Mouse (Mus musculus): ENCODE measurements around the gene Lima1. TPM values are rescaled to one million over a fixed set of nuclear protein-coding genes. Genes with fewer than 3 reads are reported as not detected.

Gene Lima1
- polyA plus RNA-seq, 1 experiment from 2014 or later, result 37.5 TPM

- 83% methylated on average over 3 of the region's 3 CpGs for WGBS
- no peaks in the 10 kb centered on the region for H3K4me1 ChIP-seq
- H3K4me3 ChIP-seq, result no peak overlapping the region
- H3K9ac ChIP-seq, result no peak overlapping the region
- 0 out of 2 replicates have a peak, but pooled peaks cover 4% of the 10 kb centered on the region for H3K9me3 ChIP-seq (replicated peaks)
- ATAC-seq, result no peak
- no peak overlapping the region; the same call in 1 of the 2 replicates for H3K27ac ChIP-seq
- H3K4me2 ChIP-seq, result no peak overlapping the region
- no peaks in the 10 kb centered on the region for H3K27me3 ChIP-seq
- H3K36me3 ChIP-seq (ENCODE audit: poor library complexity, severe bottlenecking), result peaks cover 9% of the 10 kb centered on the region
Measured at GRCm38 (mm10) chr15:99754204-99754603, 121.1 kb downstream of the Lima1 start.

- H3K27me3 ChIP-seq, result no peaks in the 10 kb centered on the region
- no peak overlapping the region for H3K27ac ChIP-seq
- no peaks in the 10 kb centered on the region for H3K4me1 ChIP-seq
- WGBS, result 97% methylated on average over 4 of the region's 4 CpGs
- H3K9me3 ChIP-seq (replicated peaks), result no peaks in the 10 kb centered on the region
- peaks cover 85% of the 10 kb centered on the region for H3K36me3 ChIP-seq (ENCODE audit: poor library complexity, severe bottlenecking)
- H3K9ac ChIP-seq, result no peak overlapping the region
- no peak for ATAC-seq
- H3K4me2 ChIP-seq, result no peak overlapping the region
- no peak overlapping the region for H3K4me3 ChIP-seq
Measured at GRCm38 (mm10) chr15:99740229-99740628, 135.0 kb downstream of the Lima1 start.

- Histone ChIP-seq H3K36me3 (ENCODE audit: poor library complexity, severe bottlenecking) (peaks cover 88% of the 10 kb centered on the region), H3K4me3 (no peak overlapping the region), H3K9ac (no peak overlapping the region), H3K27ac (no peak overlapping the region), H3K9me3 (replicated peaks) (no peaks in the 10 kb centered on the region), H3K4me1 (no peaks in the 10 kb centered on the region), H3K4me2 (no peak overlapping the region), H3K27me3 (no peaks in the 10 kb centered on the region)
- 91% methylated on average over 11 of the region's 11 CpGs for WGBS
- no peak for ATAC-seq
Measured at GRCm38 (mm10) chr15:99736675-99737074, 138.6 kb downstream of the Lima1 start.

- Histone ChIP-seq H3K27me3 (no peaks in the 10 kb centered on the region), H3K9ac (no peak overlapping the region), H3K36me3 (ENCODE audit: poor library complexity, severe bottlenecking) (peaks cover 79% of the 10 kb centered on the region), H3K4me2 (no peak overlapping the region), H3K4me1 (no peaks in the 10 kb centered on the region), H3K9me3 (replicated peaks) (no peaks in the 10 kb centered on the region), H3K27ac (no peak overlapping the region), H3K4me3 (no peak overlapping the region)
- 87% methylated on average over 2 of the region's 2 CpGs for WGBS
- no peak for ATAC-seq
Measured at GRCm38 (mm10) chr15:99735631-99736030, 139.6 kb downstream of the Lima1 start.

- no peak overlapping the region for H3K9ac ChIP-seq
- no peak for ATAC-seq
- 95% methylated on average over 5 of the region's 5 CpGs for WGBS
- H3K4me3 ChIP-seq, result no peak overlapping the region
- H3K27ac ChIP-seq, result no peak overlapping the region
- H3K4me2 ChIP-seq, result no peak overlapping the region
- H3K9me3 ChIP-seq (replicated peaks), result no peaks in the 10 kb centered on the region
- no peaks in the 10 kb centered on the region for H3K4me1 ChIP-seq
- H3K27me3 ChIP-seq, result no peaks in the 10 kb centered on the region
- peaks cover 78% of the 10 kb centered on the region for H3K36me3 ChIP-seq (ENCODE audit: poor library complexity, severe bottlenecking)
Measured at GRCm38 (mm10) chr15:99733186-99733585, 142.1 kb downstream of the Lima1 start.

- Histone ChIP-seq H3K9ac (no peak overlapping the region), H3K4me3 (no peak overlapping the region), H3K9me3 (replicated peaks) (no peaks in the 10 kb centered on the region), H3K27me3 (no peaks in the 10 kb centered on the region), H3K4me2 (no peak overlapping the region), H3K27ac (no peak overlapping the region), H3K36me3 (ENCODE audit: poor library complexity, severe bottlenecking) (peaks cover 71% of the 10 kb centered on the region), H3K4me1 (peaks cover 4% of the 10 kb centered on the region)
- 93% methylated on average over 3 of the region's 3 CpGs for WGBS
- ATAC-seq, result no peak
Measured at GRCm38 (mm10) chr15:99731678-99732077, 143.6 kb downstream of the Lima1 start.

- 96% methylated on average over 2 of the region's 2 CpGs for WGBS
Measured at GRCm38 (mm10) chr15:99731167-99731566, 144.1 kb downstream of the Lima1 start.

GRCm38 (mm10) chr15:99729056-99729783 is 146.0 kb downstream of the Lima1 start:
- H3K36me3 ChIP-seq (ENCODE audit: poor library complexity, severe bottlenecking), result peaks cover 49% of the 10 kb centered on the region
- H3K4me1 ChIP-seq, result peaks cover 21% of the 10 kb centered on the region
- H3K4me3 ChIP-seq, result no peak overlapping the region
- ATAC-seq, result no peak
- H3K4me2 ChIP-seq, result no peak overlapping the region
- H3K9ac ChIP-seq, result no peak overlapping the region
- no peaks in the 10 kb centered on the region for H3K9me3 ChIP-seq (replicated peaks)
- WGBS, result 94% methylated on average over 3 of the region's 4 CpGs
- no peaks in the 10 kb centered on the region for H3K27me3 ChIP-seq
- H3K27ac ChIP-seq, result no peak overlapping the region

More at GRCm38 (mm10) chr15:99731167-99731566, 144.1 kb downstream of the Lima1 start:
- H3K27me3 ChIP-seq, result no peaks in the 10 kb centered on the region
- H3K4me3 ChIP-seq, result no peak overlapping the region
- H3K4me2 ChIP-seq, result no peak overlapping the region
- no peak for ATAC-seq
- H3K4me1 ChIP-seq, result peaks cover 9% of the 10 kb centered on the region
- H3K36me3 ChIP-seq (ENCODE audit: poor library complexity, severe bottlenecking), result peaks cover 66% of the 10 kb centered on the region
- H3K9ac ChIP-seq, result no peak overlapping the region
- no peaks in the 10 kb centered on the region for H3K9me3 ChIP-seq (replicated peaks)
- no peak overlapping the region for H3K27ac ChIP-seq

Other genes with a start within 250 kb of the Lima1 start
- 182 and 189 TPM in 2 replicates for gene Racgap1, start 223.8 kb downstream of the Lima1 start, polyA plus RNA-seq (2015; fragmentation: Nextera tagmentation; extraction: Ambion mirVana)
- 15.1 and 17.0 TPM in 2 replicates for gene Asic1, start 205.1 kb downstream of the Lima1 start, polyA plus RNA-seq (2015; fragmentation: Nextera tagmentation; extraction: Ambion mirVana)
- gene Smarcd1, start 173.3 kb downstream of the Lima1 start, polyA plus RNA-seq (2015; fragmentation: Nextera tagmentation; extraction: Ambion mirVana), result 118 and 130 TPM in 2 replicates
- gene Gm17349, start 170.0 kb downstream of the Lima1 start, polyA plus RNA-seq (2015; fragmentation: Nextera tagmentation; extraction: Ambion mirVana), result not detected in 2 replicates
- 1.2 and 1.3 TPM in 2 replicates for gene Gpd1, start 157.9 kb downstream of the Lima1 start, polyA plus RNA-seq (2015; fragmentation: Nextera tagmentation; extraction: Ambion mirVana)
- 177 and 190 TPM in 2 replicates for gene Cox14, start 149.8 kb downstream of the Lima1 start, polyA plus RNA-seq (2015; fragmentation: Nextera tagmentation; extraction: Ambion mirVana)
- 62.6 and 67.2 TPM in 2 replicates for gene Cers5, start 102.6 kb downstream of the Lima1 start, polyA plus RNA-seq (2015; fragmentation: Nextera tagmentation; extraction: Ambion mirVana)
- gene Fam186a, start 91.6 kb upstream of the Lima1 start, polyA plus RNA-seq (2015; fragmentation: Nextera tagmentation; extraction: Ambion mirVana), result not detected in 2 replicates
- gene Larp4, start 94.6 kb upstream of the Lima1 start, polyA plus RNA-seq (2015; fragmentation: Nextera tagmentation; extraction: Ambion mirVana), result 29.2 and 30.9 TPM in 2 replicates
- 18.8 and 20.3 TPM in 2 replicates for gene Dip2b, start 163.2 kb upstream of the Lima1 start, polyA plus RNA-seq (2015; fragmentation: Nextera tagmentation; extraction: Ambion mirVana)

Data from forebrain, embryonic 13.5 days (tissue).